Mouse (Mus musculus) frontal cortex, adult 2 months (tissue): ENCODE measurements around the gene Hist1h2bl. TPM values are rescaled to one million over a fixed set of nuclear protein-coding genes. Genes with fewer than 3 reads are reported as not detected.

Experiments used
- polyA plus RNA-seq: library from polyadenylated mRNA; depleted of rRNA; stranded (reverse); fragments of >200 nt; gene quantifications from 2 replicates; pipeline ENCODE4 v1.2.3, GENCODE M21; 2012; rRNA removed

The Hist1h2bl gene
- polyA plus RNA-seq, 1 experiment, result not detected

Other genes with a start within 250 kb of the Hist1h2bl start
- gene Nkapl, start 247.6 kb downstream of the Hist1h2bl start, polyA plus RNA-seq, result 0.42 and 0.59 TPM in 2 replicates
- gene Zkscan4, start 237.2 kb downstream of the Hist1h2bl start, polyA plus RNA-seq, result 3.7 and 4.8 TPM in 2 replicates
- gene Gm10065, start 236.7 kb downstream of the Hist1h2bl start, polyA plus RNA-seq, result not detected in 2 replicates
- 1.6 and 1.9 TPM in 2 replicates for gene AK157302, start 220.9 kb downstream of the Hist1h2bl start, polyA plus RNA-seq
- 15.3 and 32.5 TPM in 2 replicates for gene Gm11273, start 214.7 kb downstream of the Hist1h2bl start, polyA plus RNA-seq
- 7.9 and 8.6 TPM in 2 replicates for gene Zkscan8, start 185.0 kb downstream of the Hist1h2bl start, polyA plus RNA-seq
- gene Olfr1366, start 173.3 kb downstream of the Hist1h2bl start, polyA plus RNA-seq, result not detected in 2 replicates
- not detected in 2 replicates for gene Olfr1535, start 156.2 kb downstream of the Hist1h2bl start, polyA plus RNA-seq
- gene Olfr1364, start 134.4 kb downstream of the Hist1h2bl start, polyA plus RNA-seq, result 0.29 TPM in 1 of 2 replicates, not detected in the other
- not detected in 2 replicates for gene Olfr1362, start 102.1 kb downstream of the Hist1h2bl start, polyA plus RNA-seq
- not detected in 2 replicates for gene Olfr11, start 73.6 kb downstream of the Hist1h2bl start, polyA plus RNA-seq
- gene Olfr1361, start 52.8 kb downstream of the Hist1h2bl start, polyA plus RNA-seq, result not detected in 2 replicates
- not detected in 2 replicates for gene Olfr1360, start 38.7 kb downstream of the Hist1h2bl start, polyA plus RNA-seq
- not detected in 2 replicates for gene Olfr1359, start 18.0 kb downstream of the Hist1h2bl start, polyA plus RNA-seq
- gene Hist1h2ai, start 279 bp upstream of the Hist1h2bl start, polyA plus RNA-seq, result 1.2 and 1.5 TPM in 2 replicates
- 1.8 TPM in 2 replicates for gene Hist1h3h, start 1.5 kb upstream of the Hist1h2bl start, polyA plus RNA-seq
- 0.52 and 0.80 TPM in 2 replicates for gene Hist1h2bm, start 5.9 kb upstream of the Hist1h2bl start, polyA plus RNA-seq
- gene Hist1h4j, start 18.9 kb upstream of the Hist1h2bl start, polyA plus RNA-seq, result 3.3 and 4.1 TPM in 2 replicates
- 12.6 and 16.6 TPM in 2 replicates for gene Hist1h4k, start 34.4 kb upstream of the Hist1h2bl start, polyA plus RNA-seq
- gene Hist1h2ak, start 37.7 kb upstream of the Hist1h2bl start, polyA plus RNA-seq, result 1.1 and 1.7 TPM in 2 replicates
- gene Hist1h2bn, start 38.0 kb upstream of the Hist1h2bl start, polyA plus RNA-seq, result 0.82 and 1.9 TPM in 2 replicates
- 0.18 and 0.71 TPM in 2 replicates for gene Hist1h1b, start 64.5 kb upstream of the Hist1h2bl start, polyA plus RNA-seq
- gene Hist1h3i, start 67.2 kb upstream of the Hist1h2bl start, polyA plus RNA-seq, result 3.1 and 4.5 TPM in 2 replicates
- not detected in 2 replicates for gene Hist1h2an, start 71.1 kb upstream of the Hist1h2bl start, polyA plus RNA-seq
- 0.32 and 0.57 TPM in 2 replicates for gene Hist1h2bp, start 71.3 kb upstream of the Hist1h2bl start, polyA plus RNA-seq
- 1.5 and 1.9 TPM in 2 replicates for gene Hist1h2bq, start 94.1 kb upstream of the Hist1h2bl start, polyA plus RNA-seq
- gene Hist1h2ao, start 94.3 kb upstream of the Hist1h2bl start, polyA plus RNA-seq, result not detected in 2 replicates
- gene Hist1h4m, start 95.6 kb upstream of the Hist1h2bl start, polyA plus RNA-seq, result not detected in 2 replicates
- gene Hist1h4n, start 116.1 kb upstream of the Hist1h2bl start, polyA plus RNA-seq, result 12.0 and 12.7 TPM in 2 replicates
- gene Hist1h2ap, start 117.4 kb upstream of the Hist1h2bl start, polyA plus RNA-seq, result 3.5 and 3.9 TPM in 2 replicates
- gene Hist1h2br, start 117.6 kb upstream of the Hist1h2bl start, polyA plus RNA-seq, result 0.21 and 0.96 TPM in 2 replicates
- gene Zfp184, start 229.0 kb upstream of the Hist1h2bl start, polyA plus RNA-seq, result 2.2 and 2.6 TPM in 2 replicates